Mouse (Mus musculus) limb, embryonic 14.5 days (tissue): ENCODE measurements around the gene Gm49320. TPM values are rescaled to one million over a fixed set of nuclear protein-coding genes. Genes with fewer than 3 reads are reported as not detected.
"Not testable (repeated sequence)": the region's sequence is repeated elsewhere in the genome, so short reads cannot be mapped to it uniquely, and the experiment has no call there.

Experiments
- ATAC-seq: fragments of 200-750 bp; cut with Nextera tagmentation; 2 replicates; pipeline ENCODE4 v1.8.0; 2017; ENCODE audit warnings: low read depth, moderate number of reproducible peaks, moderate TSS enrichment; ENCODE audit not compliant: low FRiP score
- DNase-seq: peaks from one replicate; pipeline ENCODE4 v3.0.0-alpha.2; 2015; ENCODE audit warnings: low spot score
- H3K27ac ChIP-seq: fragments of 300-500 bp; sonication (generic); replicated peaks from 2 replicates; pipeline ENCODE4 v1.5.1; 2014; ENCODE audit warnings: low read depth, mild to moderate bottlenecking, low read length, moderate library complexity, mixed read lengths
- H3K27me3 ChIP-seq: fragments of 300-500 bp; sonication (generic); 2 replicates; pipeline ENCODE4 v1.6.1; 2014; ENCODE audit warnings: low read length, mixed read lengths; ENCODE audit not compliant: control insufficient read depth, insufficient read depth
- H3K36me3 ChIP-seq: fragments of 300-500 bp; sonication (generic); 2 replicates; pipeline ENCODE4 v1.6.1; 2014; ENCODE audit warnings: mild to moderate bottlenecking, low read length, moderate library complexity, mixed read lengths; ENCODE audit not compliant: control insufficient read depth, insufficient read depth
- H3K4me1 ChIP-seq: fragments of 300-500 bp; sonication (generic); 2 replicates; pipeline ENCODE4 v1.6.1; 2014; ENCODE audit warnings: antibody characterized with exemption, low read length, mixed read lengths; ENCODE audit not compliant: control insufficient read depth, insufficient read depth
- H3K4me2 ChIP-seq: fragments of 300-500 bp; sonication (generic); replicated peaks from 2 replicates; pipeline ENCODE4 v1.6.1; 2014; ENCODE audit warnings: low read depth, mild to moderate bottlenecking, low read length, moderate library complexity; ENCODE audit not compliant: severe bottlenecking
- H3K4me3 ChIP-seq: fragments of 300-500 bp; sonication (generic); replicated peaks from 2 replicates; pipeline ENCODE4 v1.5.1; 2014; ENCODE audit warnings: low read length
- H3K9ac ChIP-seq: fragments of 300-500 bp; sonication (generic); 2 replicates; pipeline ENCODE4 v1.6.1; 2014; ENCODE audit warnings: mild to moderate bottlenecking, low read depth, low read length, moderate library complexity; ENCODE audit not compliant: severe bottlenecking
- H3K9me3 ChIP-seq: fragments of 300-500 bp; sonication (generic); 2 replicates; pipeline ENCODE4 v1.6.1; 2016; ENCODE audit warnings: low read length; ENCODE audit not compliant: control insufficient read depth
- POLR2A ChIP-seq: fragments of 200-500 bp; IDR thresholded peaks from 2 replicates; pipeline ENCODE4 v1.8.0; 2012; ENCODE audit warnings: inconsistent platforms, mild to moderate bottlenecking, moderate library complexity, borderline replicate concordance; ENCODE audit not compliant: insufficient read depth, insufficient read length; ENCODE audit errors: extremely low read depth
- WGBS: fragments of 180-500 bp; shearing (Covaris S2); extraction: QIAGEN DNeasy Blood & Tissue Kit; methylation state at CpG from one replicate; pipeline ENCODE4 v1.1.7; 2014; 5-methylcytosine and 5-hydroxymethylcytosine counted together
- polyA plus RNA-seq, 2 experiments: library from polyadenylated mRNA; depleted of rRNA in 1 of 2; stranded (reverse) in 1 of 2; unstranded in 1 of 2; fragments of >200 nt; fragmentation: Nextera tagmentation in 1 of 2; extraction: Ambion mirVana in 1 of 2; gene quantifications; 2 replicates each; pipeline versions ENCODE4 v1.2.1 to v1.2.3; 2012 to 2014

The Gm49320 gene
- polyA plus RNA-seq, 2 experiments: 1.2 to 8.5 TPM

DNA sequence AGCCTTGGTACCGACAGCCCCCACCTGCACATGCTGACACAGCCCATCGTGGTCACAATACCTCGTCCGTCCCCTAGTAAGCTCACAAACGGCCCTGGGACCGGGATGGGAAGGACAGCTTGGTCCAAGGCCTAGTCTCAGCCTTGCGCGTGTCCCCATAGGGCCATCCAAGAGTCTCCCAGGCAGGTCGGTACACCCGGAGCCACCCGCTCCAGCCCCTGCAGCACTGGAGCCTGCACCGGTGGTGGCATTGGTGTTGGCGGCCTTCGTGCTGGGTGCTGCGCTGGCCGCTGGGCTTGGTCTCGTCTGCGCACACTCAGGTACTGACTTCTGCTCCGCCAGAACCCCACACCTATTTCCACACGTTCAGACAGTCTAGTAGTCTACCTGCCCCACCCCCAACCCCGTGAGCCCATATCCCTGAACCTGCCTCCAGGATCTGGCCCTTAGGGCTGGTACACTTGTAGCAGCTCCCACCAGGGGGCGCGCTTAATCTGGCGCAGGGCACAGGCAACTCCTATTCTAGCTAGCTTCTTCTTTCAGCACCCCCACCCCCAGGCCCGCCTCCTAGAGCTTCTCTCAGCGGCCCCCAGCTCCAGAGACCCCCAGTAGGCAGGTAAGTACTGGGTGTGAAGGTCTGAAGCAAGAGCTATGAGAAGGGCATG, 11.8 kb downstream of the Gm49320 start:
- H3K4me1 ChIP-seq: peaks cover 21% of the 10 kb centered on the region
- H3K4me3 ChIP-seq: no peak overlapping the region
- H3K36me3 ChIP-seq: peaks cover 45% of the 10 kb centered on the region
- 38% methylated on average over 26 of the region's 26 CpGs for WGBS
- no peaks in the 10 kb centered on the region for H3K9me3 ChIP-seq
- no peak overlapping the region for H3K27ac ChIP-seq
- H3K4me2 ChIP-seq: no peak overlapping the region
- no peak for TF ChIP-seq POLR2A
- no peak overlapping the region for H3K9ac ChIP-seq
- peak; percentile 68 for DNase-seq
- no peaks in the 10 kb centered on the region for H3K27me3 ChIP-seq
- 0 out of 2 replicates have a peak, but pooled peaks have one; percentile 13 for ATAC-seq

DNA sequence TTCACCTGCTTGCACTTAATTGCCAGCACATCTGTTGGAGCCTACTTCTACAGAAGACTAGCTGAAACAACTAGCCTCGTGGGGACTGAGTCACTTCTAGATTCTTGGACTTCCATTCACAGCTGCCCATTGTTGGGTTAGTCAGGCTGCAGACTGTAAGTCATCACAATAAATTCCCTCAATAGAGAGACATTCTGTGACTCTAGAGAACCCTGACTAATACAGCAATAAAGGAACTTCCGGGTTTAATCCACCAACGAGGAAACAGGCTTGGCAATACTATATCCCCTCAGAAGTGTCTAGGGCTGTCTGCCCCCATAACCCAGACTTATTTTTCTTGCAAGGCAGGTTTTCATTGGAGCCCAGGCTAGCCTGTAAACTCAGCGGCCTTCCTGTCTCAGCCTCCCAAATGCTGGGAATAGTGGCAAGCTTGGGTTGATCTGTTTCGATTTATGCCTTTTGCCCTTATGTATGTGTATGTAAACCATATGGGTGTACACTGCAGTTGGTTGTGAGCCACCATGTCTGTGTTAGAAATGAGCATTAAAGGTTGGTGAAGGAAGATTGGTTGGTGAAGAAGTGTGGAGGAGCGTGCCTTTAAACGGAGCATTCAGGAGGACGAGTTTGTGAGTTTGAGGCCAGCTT, 13.6 kb downstream of the Gm49320 start:
- H3K4me3 ChIP-seq: peak overlapping the region; percentile 86
- H3K27me3 ChIP-seq: no peaks in the 10 kb centered on the region
- DNase-seq (no peak), ATAC-seq (no peak)
- H3K9ac ChIP-seq: peak overlapping the region; percentile 85; the same call in 1 of the 2 replicates
- H3K27ac ChIP-seq: 0 out of 2 replicates have a peak overlapping the region, but pooled peaks have one; percentile 28
- H3K4me2 ChIP-seq: peak overlapping the region; percentile 66
- TF ChIP-seq POLR2A: no peak
- peaks cover 40% of the 10 kb centered on the region for H3K36me3 ChIP-seq
- 42% methylated on average over 8 of the region's 8 CpGs for WGBS
- no peaks in the 10 kb centered on the region for H3K9me3 ChIP-seq
- peaks cover 25% of the 10 kb centered on the region for H3K4me1 ChIP-seq

DNA sequence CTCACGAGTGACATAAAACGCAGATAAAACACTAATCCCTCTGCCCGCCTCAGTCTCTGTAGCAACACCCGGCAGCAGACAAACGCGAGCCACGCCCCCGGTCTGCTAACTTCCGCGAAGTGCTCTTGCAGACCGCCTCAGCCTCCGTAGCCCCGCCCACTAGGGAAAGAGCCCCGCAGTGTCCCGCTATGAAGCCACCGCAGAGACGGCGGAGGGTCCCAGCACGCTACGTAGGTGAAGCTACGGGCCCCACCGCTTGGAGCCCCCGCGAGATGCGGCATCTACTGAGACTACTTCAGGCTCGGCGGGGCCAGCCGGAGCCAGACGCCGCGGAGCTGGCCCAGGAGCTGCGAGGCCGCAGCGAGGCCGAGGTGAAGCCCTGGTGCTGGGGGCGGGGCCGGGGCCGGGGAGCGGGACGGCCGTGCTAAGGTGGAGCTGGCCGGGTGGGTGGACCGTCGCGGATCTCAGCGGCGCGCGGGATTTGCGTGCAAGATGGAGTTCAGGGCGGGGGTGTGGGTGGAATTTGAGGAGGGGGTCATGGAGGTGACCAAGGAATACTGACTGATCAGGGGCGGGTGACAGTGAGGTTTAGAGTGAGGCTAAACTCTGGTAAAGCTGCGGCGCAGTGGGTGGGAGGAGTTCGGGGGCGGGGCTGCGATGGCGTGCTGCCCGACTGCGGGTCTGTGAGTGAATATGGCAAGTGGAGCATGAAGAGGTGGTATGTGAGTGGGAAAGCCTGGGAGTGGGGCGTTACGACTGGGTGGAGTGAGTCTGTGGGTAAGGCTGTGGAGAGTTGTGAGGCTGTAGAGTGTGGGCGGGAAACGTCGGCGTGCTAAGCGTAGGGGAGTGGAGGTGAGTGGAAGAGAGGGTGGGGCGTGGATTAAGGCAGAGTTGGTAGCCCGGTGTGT, 14.5 kb downstream of the Gm49320 start, which contains the start of gene Snapc2:
Gene Snapc2 (plus strand): TSS at position 147 of the 908 bp plus-strand sequence.
- H3K4me2 ChIP-seq: peak within 1 kb of the TSS; percentile 76
- H3K27me3 ChIP-seq: no peaks in the 10 kb centered on the region
- peak; percentile 92 for ATAC-seq
- H3K27ac ChIP-seq: peak within 1 kb of the TSS; percentile 86
- H3K4me3 ChIP-seq: peak within 1 kb of the TSS; percentile 86
- WGBS: 2% methylated on average over 68 of the region's 69 CpGs
- H3K36me3 ChIP-seq: peaks cover 31% of the 10 kb centered on the region
- H3K9ac ChIP-seq: peak within 1 kb of the TSS; percentile 85
- DNase-seq: peak; percentile 95
- no peaks in the 10 kb centered on the region for H3K9me3 ChIP-seq
- TF ChIP-seq POLR2A: peak; percentile 57; the same call in 1 of the 2 replicates
- H3K4me1 ChIP-seq: peaks cover 32% of the 10 kb centered on the region

DNA sequence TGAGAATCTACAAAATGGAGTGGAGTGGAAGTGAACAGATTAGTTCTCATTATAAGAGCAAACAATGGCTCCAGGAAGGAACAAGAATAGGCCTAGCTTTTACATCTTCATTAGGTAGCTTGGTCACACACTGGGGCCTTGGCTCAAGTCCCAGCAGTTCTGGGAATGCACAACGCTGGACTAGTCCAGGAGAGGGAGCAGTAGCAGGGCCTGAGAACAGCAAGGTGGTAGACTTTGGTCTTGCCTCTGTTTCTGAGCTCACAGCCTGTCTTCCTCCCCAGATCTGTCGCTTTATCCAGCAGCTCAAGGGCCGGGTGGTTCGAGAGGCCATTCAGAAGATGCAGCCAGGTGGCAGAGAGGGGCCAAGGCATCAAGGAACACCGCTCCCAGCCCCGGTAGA, 15.3 kb downstream of the Gm49320 start:
- ATAC-seq: no peak
- peaks cover 26% of the 10 kb centered on the region for H3K4me1 ChIP-seq
- TF ChIP-seq POLR2A: no peak
- H3K4me2 ChIP-seq: peak overlapping the region; percentile 76
- peaks cover 28% of the 10 kb centered on the region for H3K36me3 ChIP-seq
- peak; percentile 40 for DNase-seq
- 0 out of 2 replicates have a peak overlapping the region, but pooled peaks have one; percentile 19 for H3K27ac ChIP-seq
- H3K27me3 ChIP-seq: no peaks in the 10 kb centered on the region
- 74% methylated on average over 6 of the region's 6 CpGs for WGBS
- peak overlapping the region; percentile 85 for H3K9ac ChIP-seq
- H3K4me3 ChIP-seq: peak overlapping the region; percentile 86
- H3K9me3 ChIP-seq: no peaks in the 10 kb centered on the region

DNA sequence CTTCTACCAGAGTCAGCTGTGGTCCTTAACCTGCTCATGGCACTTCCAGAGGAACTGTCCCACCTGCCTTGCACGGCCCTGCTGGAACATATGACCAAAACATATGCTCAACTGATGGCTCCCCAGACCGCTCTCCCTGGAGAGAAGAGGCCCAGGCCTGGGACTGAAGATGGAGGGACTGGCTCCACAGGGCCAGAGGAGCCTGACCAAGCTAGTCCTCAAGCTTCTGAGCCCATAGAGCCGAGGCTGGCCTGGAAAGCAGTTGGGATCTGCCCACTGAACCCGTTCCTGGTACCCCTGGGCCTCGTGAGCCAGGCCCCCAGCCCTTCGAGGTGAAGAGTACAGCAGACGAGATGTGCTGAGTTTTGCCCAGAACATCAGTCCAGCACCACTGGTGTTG, 16.8 kb downstream of the Gm49320 start:
- not testable (repeated sequence) for DNase-seq, H3K27me3 ChIP-seq, H3K27ac ChIP-seq, H3K9ac ChIP-seq, H3K9me3 ChIP-seq, ATAC-seq, H3K4me3 ChIP-seq, H3K4me2 ChIP-seq
- WGBS: 75% methylated on average over 7 of the region's 7 CpGs
- Histone ChIP-seq H3K36me3 (peaks cover 34% of the 10 kb centered on the region), H3K4me1 (peaks cover 25% of the 10 kb centered on the region)
